Mouse (Mus musculus) cerebellum, adult 2 months (tissue): Measurements from ENCODE around the gene Copz1.

ENCODE experiments used
- CTCF ChIP-seq: fragments of 200-500 bp; IDR thresholded peaks from 2 replicates; pipeline ENCODE4 v1.5.1; 2011; ENCODE audit warnings: low read depth, mild to moderate bottlenecking, control low read depth, low read length, moderate library complexity, borderline replicate concordance; ENCODE audit not compliant: insufficient read depth
- POLR2A ChIP-seq: fragments of 200-500 bp; IDR thresholded peaks from 2 replicates; pipeline ENCODE4 v1.6.1; 2011; ENCODE audit warnings: low read length, control low read depth, borderline replicate concordance; ENCODE audit not compliant: insufficient read depth

GRCm38 (mm10) chr15:103284647-103285046, 12.1 kb downstream of the Copz1 start:
- no peak for TF ChIP-seq POLR2A
- TF ChIP-seq CTCF: no peak
